Mouse (Mus musculus): Measurements from ENCODE around the gene Zswim3.

Gene Zswim3

GRCm38 (mm10) chr2:164806614-164807013 lies 1.7 kb downstream of the Zswim3 start:
- in situ Hi-C loops (cut with MseI, MboI), result no loop called here

- in situ Hi-C loops (cut with MseI, MboI), result no loop called here
These were observed 8.7 kb downstream of the Zswim3 start for GRCm38 (mm10) chr2:164813557-164813956.

GRCm38 (mm10) chr2:164815348-164815747 lies 10.4 kb downstream of the Zswim3 start:
- in situ Hi-C loops (cut with MseI, MboI), result no loop called here

GRCm38 (mm10) chr2:164815821-164816220 lies 10.9 kb downstream of the Zswim3 start:
- in situ Hi-C loops (cut with MseI, MboI), result no loop called here

GRCm38 (mm10) chr2:164817206-164817605 lies 12.3 kb downstream of the Zswim3 start:
- in situ Hi-C loops (cut with MseI, MboI), result no loop called here

- in situ Hi-C loops (cut with MseI, MboI), result no loop called here
These were observed 12.8 kb downstream of the Zswim3 start for GRCm38 (mm10) chr2:164817703-164818102.

GRCm38 (mm10) chr2:164821060-164821459 lies 16.2 kb downstream of the Zswim3 start:
- in situ Hi-C loops (cut with MseI, MboI), result no loop called here

- in situ Hi-C loops (cut with MseI, MboI), result no loop called here
These were observed 17.8 kb downstream of the Zswim3 start, which contains the start of gene Zswim1 for GRCm38 (mm10) chr2:164822636-164823165. Gene Zswim1 (plus strand): TSS chr2:164822686.

GRCm38 (mm10) chr2:164823181-164823585 lies 18.3 kb downstream of the Zswim3 start:
- in situ Hi-C loops (cut with MseI, MboI), result no loop called here

GRCm38 (mm10) chr2:164823969-164824368 lies 19.1 kb downstream of the Zswim3 start:
- in situ Hi-C loops (cut with MseI, MboI), result no loop called here

GRCm38 (mm10) chr2:164825521-164825920 lies 20.6 kb downstream of the Zswim3 start:
- in situ Hi-C loops (cut with MseI, MboI), result no loop called here

- in situ Hi-C loops (cut with MseI, MboI), result no loop called here
These were observed 22.4 kb downstream of the Zswim3 start for GRCm38 (mm10) chr2:164827146-164827850.

GRCm38 (mm10) chr2:164828437-164828836 lies 23.5 kb downstream of the Zswim3 start, which contains the start of gene Spata25:
Gene Spata25 (minus strand): TSS chr2:164828537.
- in situ Hi-C loops (cut with MseI, MboI), result no loop called here

GRCm38 (mm10) chr2:164829090-164829489 lies 24.2 kb downstream of the Zswim3 start:
- in situ Hi-C loops (cut with MseI, MboI), result no loop called here

- in situ Hi-C loops (cut with MseI, MboI), result no loop called here
These were observed 26.1 kb downstream of the Zswim3 start for GRCm38 (mm10) chr2:164831029-164831428.

GRCm38 (mm10) chr2:164832032-164832747 lies 27.3 kb downstream of the Zswim3 start:
- in situ Hi-C loops (cut with MseI, MboI), result no loop called here

- in situ Hi-C loops (cut with MseI, MboI), result no loop called here
These were observed 27.9 kb downstream of the Zswim3 start, which contains the start of gene Ctsa for GRCm38 (mm10) chr2:164832748-164833301. Gene Ctsa (plus strand): TSS chr2:164832873.

GRCm38 (mm10) chr2:164833314-164833959 lies 28.5 kb downstream of the Zswim3 start, which contains the start of gene Neurl2:
Gene Neurl2 (minus strand): TSS chr2:164833456.
- in situ Hi-C loops (cut with MseI, MboI), result no loop called here

- in situ Hi-C loops (cut with MseI, MboI), result no loop called here
These were observed 29.6 kb downstream of the Zswim3 start for GRCm38 (mm10) chr2:164834531-164834930.

- in situ Hi-C loops (cut with MseI, MboI), result no loop called here
These were observed 30.3 kb downstream of the Zswim3 start for GRCm38 (mm10) chr2:164835164-164835563.

GRCm38 (mm10) chr2:164845782-164846181 lies 40.9 kb downstream of the Zswim3 start:
- in situ Hi-C loops (cut with MseI, MboI), result no loop called here

- in situ Hi-C loops (cut with MseI, MboI), result no loop called here
These were observed 45.2 kb downstream of the Zswim3 start for GRCm38 (mm10) chr2:164850061-164850460.

Measured in mouse trophoblast stem cell (cell line).